Mouse (Mus musculus): Measurements from ENCODE around the gene Atp1a2. TPM values are rescaled to one million over a fixed set of nuclear protein-coding genes. Genes with fewer than 3 reads are reported as not detected.
A peak's percentile ranks its signal among the peaks of the same experiment; 100 is the strongest.

Atp1a2 gene
- not detected in 2 replicates for total RNA-seq (2017)

GRCm38 (mm10) chr1:172297611-172298537 lies at the start of gene Atp1a2:
TSS of gene Atp1a2 (minus strand) at chr1:172298064.
- ATAC-seq (ENCODE audit: extremely low read depth, insufficient number of reproducible peaks, low FRiP score, poor library complexity, severe bottlenecking), result no peak

DNA sequence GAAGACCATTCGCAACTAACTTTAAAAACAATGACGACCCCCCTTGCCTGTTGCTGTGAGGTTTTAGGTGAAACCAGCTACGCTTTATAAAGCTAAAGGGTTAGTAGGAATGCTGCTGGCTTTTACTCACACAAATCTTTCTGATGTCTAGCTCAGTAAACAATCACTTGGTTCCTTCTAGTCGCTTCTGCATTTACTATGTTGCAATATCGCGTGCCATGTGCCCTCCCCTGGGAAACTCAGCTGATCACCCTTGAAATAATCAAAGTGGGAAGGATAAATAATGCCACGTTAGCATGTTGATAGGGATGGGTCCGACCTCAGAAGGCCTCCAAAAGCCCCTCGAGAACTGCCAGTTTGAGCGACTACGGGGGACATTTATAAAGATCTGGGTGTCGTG lies 49.5 kb upstream of the Atp1a2 start:
- no peak for ATAC-seq (ENCODE audit: extremely low read depth, insufficient number of reproducible peaks, low FRiP score, poor library complexity, severe bottlenecking)

GRCm38 (mm10) chr1:172346707-172347106 lies 48.8 kb upstream of the Atp1a2 start:
- ATAC-seq (ENCODE audit: extremely low read depth, insufficient number of reproducible peaks, low FRiP score, poor library complexity, severe bottlenecking), result no peak

GRCm38 (mm10) chr1:172344820-172345219 lies 47.0 kb upstream of the Atp1a2 start:
- no peak for ATAC-seq (ENCODE audit: extremely low read depth, insufficient number of reproducible peaks, low FRiP score, poor library complexity, severe bottlenecking)

DNA sequence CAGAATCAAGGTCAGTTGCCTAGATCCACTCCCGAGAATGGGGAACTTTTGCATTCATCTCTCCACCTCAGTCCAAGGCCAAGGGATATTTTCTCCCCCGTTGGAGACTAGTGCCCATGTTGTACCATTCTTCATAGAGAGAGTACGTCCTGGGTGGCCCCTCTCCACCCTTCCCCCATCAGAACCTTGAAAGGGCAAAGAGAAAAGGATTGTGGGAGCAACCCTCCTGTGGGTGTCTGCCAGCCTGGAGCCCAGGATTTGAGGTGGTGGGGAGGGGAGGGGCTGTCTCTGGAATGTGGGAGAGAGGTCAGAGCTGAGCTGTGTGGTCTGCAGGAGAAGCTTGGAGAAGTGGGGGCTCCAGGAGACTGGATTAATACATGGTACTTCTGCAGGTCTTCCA lies 46.0 kb upstream of the Atp1a2 start:
- no peak for ATAC-seq (ENCODE audit: extremely low read depth, insufficient number of reproducible peaks, low FRiP score, poor library complexity, severe bottlenecking)

- ATAC-seq (ENCODE audit: extremely low read depth, insufficient number of reproducible peaks, low FRiP score, poor library complexity, severe bottlenecking), result no peak
Measured at GRCm38 (mm10) chr1:172342729-172343128, 44.9 kb upstream of the Atp1a2 start.

GRCm38 (mm10) chr1:172341386-172341785 lies 43.5 kb upstream of the Atp1a2 start:
- no peak for ATAC-seq (ENCODE audit: extremely low read depth, insufficient number of reproducible peaks, low FRiP score, poor library complexity, severe bottlenecking)

- peak; percentile 69 for ATAC-seq (ENCODE audit: extremely low read depth, insufficient number of reproducible peaks, low FRiP score, poor library complexity, severe bottlenecking)
Measured at GRCm38 (mm10) chr1:172340729-172341321, 43.0 kb upstream of the Atp1a2 start, which contains the start of gene Kcnj10. TSS of gene Kcnj10 (plus strand) at chr1:172341210.

GRCm38 (mm10) chr1:172337411-172338185 lies 39.7 kb upstream of the Atp1a2 start:
- no peak for ATAC-seq (ENCODE audit: extremely low read depth, insufficient number of reproducible peaks, low FRiP score, poor library complexity, severe bottlenecking)

DNA sequence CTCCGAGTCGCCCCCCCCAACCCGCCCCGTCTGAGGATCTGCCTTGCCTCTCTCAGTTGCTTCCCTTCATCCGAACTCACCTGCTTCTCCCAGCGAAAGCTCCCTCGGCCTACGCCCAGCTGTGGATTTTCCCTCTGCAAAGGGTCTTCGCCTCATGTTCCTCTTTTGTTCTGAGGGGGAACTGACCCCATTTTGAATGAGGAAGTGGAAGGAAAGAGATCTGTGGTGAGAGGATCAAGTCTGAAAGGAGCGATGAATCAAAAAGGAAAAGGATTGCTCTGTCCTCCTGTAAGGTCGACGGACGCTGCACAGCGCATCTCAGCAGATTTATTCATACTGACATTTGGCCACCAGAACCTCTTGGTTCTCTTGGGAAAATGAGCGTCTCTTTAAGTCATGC lies 37.9 kb upstream of the Atp1a2 start:
- no peak for ATAC-seq (ENCODE audit: extremely low read depth, insufficient number of reproducible peaks, low FRiP score, poor library complexity, severe bottlenecking)

- no peak for ATAC-seq (ENCODE audit: extremely low read depth, insufficient number of reproducible peaks, low FRiP score, poor library complexity, severe bottlenecking)
Measured at GRCm38 (mm10) chr1:172333512-172333911, 35.6 kb upstream of the Atp1a2 start.

- no peak for ATAC-seq (ENCODE audit: extremely low read depth, insufficient number of reproducible peaks, low FRiP score, poor library complexity, severe bottlenecking)
Measured at GRCm38 (mm10) chr1:172332925-172333324, 35.1 kb upstream of the Atp1a2 start.

DNA sequence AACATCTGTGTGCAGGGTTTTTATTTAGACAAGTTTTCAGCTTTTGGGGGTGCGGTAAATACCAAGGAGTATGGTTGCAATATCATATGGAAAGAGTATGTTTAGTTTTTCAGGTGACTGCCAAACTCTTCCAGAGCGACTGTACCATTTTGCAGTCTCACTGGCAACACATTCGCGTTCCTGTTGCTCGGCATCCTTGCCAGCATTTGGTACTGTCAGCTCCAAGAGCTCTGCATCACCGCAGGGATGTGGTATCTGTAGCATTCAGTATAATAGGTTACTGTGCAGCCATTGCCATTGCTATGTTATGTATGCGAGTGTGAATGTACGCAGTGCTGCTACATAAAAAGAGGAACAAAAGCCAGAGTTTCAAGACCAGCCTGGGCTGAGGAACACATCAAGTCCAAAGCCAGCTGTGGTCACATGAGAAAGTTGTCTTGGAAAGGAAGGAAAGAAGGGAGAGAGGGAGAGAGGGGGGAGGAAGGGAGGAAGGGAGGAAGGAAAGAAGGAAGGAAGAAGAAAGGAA lies 33.6 kb upstream of the Atp1a2 start:
- no peak for ATAC-seq (ENCODE audit: extremely low read depth, insufficient number of reproducible peaks, low FRiP score, poor library complexity, severe bottlenecking)

- ATAC-seq (ENCODE audit: extremely low read depth, insufficient number of reproducible peaks, low FRiP score, poor library complexity, severe bottlenecking), result no peak
Measured at GRCm38 (mm10) chr1:172329616-172330015, 31.8 kb upstream of the Atp1a2 start.

GRCm38 (mm10) chr1:172329131-172329530 lies 31.3 kb upstream of the Atp1a2 start, which contains the start of gene Kcnj9:
TSS of gene Kcnj9 (minus strand) at chr1:172329318.
- ATAC-seq (ENCODE audit: extremely low read depth, insufficient number of reproducible peaks, low FRiP score, poor library complexity, severe bottlenecking), result no peak

DNA sequence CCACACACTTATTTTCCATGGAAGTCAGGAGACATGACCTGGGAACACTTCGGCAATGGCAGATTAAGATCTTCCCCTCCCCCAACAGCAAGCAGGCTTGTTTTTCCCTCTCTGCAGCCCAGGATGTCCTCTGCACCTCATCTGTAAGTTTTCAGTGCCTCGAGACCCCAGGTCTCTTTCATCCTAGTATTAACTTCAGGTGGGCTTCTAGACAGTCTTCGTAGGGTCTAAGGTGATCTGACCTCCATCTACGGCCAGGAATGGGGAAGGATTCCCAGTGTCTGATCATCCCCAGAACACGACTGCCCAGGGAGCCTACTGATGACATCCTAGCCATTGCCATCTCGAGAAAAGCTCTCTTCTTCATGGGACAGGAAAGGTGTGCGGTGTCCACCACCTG lies 30.6 kb upstream of the Atp1a2 start:
- no peak for ATAC-seq (ENCODE audit: extremely low read depth, insufficient number of reproducible peaks, low FRiP score, poor library complexity, severe bottlenecking)

- ATAC-seq (ENCODE audit: extremely low read depth, insufficient number of reproducible peaks, low FRiP score, poor library complexity, severe bottlenecking), result no peak
Measured at GRCm38 (mm10) chr1:172328041-172328440, 30.2 kb upstream of the Atp1a2 start.

- no peak for ATAC-seq (ENCODE audit: extremely low read depth, insufficient number of reproducible peaks, low FRiP score, poor library complexity, severe bottlenecking)
Measured at GRCm38 (mm10) chr1:172327206-172328001, 29.5 kb upstream of the Atp1a2 start.
